Mouse (Mus musculus) spleen, postnatal 4 days (tissue): Measurements from ENCODE around the gene Rpl36-ps4.

Experiments used
- DNase-seq, 2 experiments: peaks; one replicate each; pipeline ENCODE4 v3.0.0; 2022; ENCODE audit warnings: low spot score in 2 of 2

Gene Rpl36-ps4

DNA sequence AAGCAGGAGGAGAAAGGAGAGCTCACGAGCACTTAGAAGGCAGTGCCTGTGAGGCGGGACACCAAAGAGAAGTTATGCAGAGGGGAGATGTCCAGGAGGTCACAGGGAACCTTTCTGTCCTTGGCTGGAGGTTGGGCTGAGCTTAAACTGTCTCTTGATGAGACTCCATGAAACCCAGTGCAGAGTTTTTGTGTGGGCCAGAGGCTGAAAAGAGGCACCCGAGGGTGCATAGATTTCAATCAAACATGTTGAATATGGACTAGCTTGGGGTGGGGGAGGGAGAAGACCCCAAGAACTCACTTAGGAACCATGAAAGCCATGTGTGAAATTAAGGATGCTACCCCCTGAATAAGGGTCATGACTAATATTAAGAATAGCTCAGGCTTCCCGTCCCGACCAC, at the start of gene Rpl36-ps4:
TSS of gene Rpl36-ps4 (plus strand) at position 301 of the 400 bp plus-strand sequence.
- DNase-seq = no peak

DNA sequence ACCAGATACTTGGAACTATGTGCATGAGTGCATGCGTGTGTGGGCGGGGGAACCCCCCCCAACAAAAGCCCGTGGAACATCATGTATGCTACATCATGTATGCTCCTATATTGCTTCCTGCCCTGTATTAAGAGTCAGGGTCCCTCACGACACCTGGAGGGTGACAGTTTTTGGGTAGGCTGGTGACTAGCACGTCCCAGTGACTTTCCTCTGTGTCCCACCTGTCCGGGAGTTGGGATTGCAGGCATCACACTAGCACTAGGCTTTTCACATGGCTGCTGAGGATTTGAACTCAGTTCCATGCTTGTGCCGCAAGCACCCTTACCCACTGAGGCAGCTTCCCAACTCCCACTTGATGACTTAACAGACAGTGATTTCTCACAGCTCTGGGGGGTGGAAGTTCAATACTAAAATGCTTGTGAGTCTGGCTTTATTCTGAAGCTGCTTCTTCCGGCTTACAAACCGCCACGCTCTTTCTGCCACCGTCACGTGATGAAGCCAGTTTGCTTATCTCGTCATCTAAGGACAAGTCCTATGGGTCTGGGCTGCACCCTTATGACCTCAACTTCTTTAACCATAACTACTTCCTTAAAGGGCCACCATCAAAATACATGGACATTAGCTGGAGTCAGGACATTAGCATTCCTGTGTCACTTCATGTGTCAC, 49.2 kb upstream of the Rpl36-ps4 start:
- DNase-seq = peak in 1 of 2 experiments; percentile 51

DNA sequence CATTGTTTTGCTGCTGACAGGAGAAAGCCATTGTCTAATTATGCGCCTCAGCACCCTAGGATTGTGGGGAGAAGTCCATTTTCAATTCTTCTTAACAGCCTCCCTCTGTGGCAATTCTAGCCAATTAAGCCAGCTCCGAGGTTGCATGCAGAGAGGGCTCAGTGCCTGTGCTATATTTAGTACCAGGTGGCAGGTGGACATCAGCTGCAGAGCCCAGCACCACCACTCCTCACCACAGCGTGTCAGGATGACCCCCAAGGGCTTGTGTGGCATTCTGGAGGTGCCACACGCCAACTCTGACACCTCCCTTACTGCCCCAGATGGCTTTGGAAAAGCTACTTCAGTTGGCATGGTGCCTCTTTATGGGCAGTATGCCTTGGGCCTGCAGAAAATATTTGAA, 48.5 kb upstream of the Rpl36-ps4 start:
- DNase-seq = peak; percentile 8 to 45

DNA sequence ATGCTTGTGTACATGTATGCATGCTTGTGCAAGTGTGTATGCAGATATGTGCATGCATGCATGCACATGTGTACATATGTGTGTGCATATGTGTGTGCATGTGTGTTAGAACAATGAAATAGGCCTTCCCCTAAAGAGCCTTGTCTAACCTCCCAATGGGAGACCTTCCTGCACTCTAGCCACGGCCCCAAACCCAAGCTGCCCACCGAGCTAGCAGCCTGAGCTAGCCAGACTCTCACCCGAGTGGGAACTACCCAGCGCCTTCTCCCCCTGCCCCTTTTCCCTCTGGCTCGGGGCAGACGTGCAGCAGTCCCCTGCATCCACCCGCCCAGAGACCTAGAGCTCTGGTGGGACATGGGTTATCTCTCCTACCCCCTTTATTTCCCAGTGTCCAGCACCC, 47.3 kb upstream of the Rpl36-ps4 start:
- peak; percentile 6 to 52 for DNase-seq

DNA sequence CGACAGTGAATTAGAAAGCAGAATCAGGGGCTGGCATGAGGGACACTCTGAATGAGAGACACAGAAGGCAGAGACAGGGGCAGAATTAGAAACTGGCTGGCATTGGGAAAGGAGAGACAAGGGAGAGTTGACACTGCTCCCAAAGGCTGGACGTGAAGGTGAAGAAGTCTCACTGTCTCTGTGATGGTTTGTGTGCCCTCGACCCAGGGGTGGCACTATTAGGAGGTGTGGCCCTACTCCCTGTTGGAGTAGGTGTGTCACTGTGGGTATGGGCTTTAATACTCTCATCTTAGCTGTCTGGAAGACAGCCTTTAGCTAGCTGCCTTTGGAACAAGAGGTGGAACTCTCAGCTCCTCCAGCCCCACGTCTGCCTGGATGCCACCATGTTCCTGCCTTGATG, 46.8 kb upstream of the Rpl36-ps4 start:
- DNase-seq = peak in 1 of 2 experiments; percentile 33

DNA sequence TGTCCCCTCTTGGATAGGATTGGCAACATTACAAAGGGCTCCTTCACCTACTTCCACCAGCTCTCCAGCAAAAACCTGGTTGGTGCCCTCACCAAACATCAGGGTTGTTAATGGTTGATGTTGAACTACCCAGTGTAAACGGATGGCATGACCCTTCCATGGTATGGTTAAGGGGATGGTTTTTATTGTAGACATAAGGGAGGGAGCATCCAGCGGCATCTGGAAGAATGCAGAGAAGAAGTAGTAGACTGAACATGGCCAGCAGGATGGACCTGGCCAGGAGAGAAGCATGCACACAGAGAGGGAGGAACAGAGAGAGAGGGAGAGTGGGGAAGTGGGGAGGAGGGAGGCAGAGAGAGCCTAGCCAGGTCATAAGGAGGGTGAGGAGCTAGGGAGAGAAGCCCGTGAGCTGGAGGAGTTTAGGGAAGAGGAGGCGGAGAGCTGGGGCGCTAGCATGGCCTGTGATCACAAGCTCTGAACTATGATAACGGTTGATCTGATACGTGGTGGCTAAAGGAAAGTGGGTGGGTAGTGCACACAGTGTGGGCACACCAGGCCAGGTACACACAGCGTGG, 45.3 kb upstream of the Rpl36-ps4 start:
- peak; percentile 8 to 52 for DNase-seq

DNA sequence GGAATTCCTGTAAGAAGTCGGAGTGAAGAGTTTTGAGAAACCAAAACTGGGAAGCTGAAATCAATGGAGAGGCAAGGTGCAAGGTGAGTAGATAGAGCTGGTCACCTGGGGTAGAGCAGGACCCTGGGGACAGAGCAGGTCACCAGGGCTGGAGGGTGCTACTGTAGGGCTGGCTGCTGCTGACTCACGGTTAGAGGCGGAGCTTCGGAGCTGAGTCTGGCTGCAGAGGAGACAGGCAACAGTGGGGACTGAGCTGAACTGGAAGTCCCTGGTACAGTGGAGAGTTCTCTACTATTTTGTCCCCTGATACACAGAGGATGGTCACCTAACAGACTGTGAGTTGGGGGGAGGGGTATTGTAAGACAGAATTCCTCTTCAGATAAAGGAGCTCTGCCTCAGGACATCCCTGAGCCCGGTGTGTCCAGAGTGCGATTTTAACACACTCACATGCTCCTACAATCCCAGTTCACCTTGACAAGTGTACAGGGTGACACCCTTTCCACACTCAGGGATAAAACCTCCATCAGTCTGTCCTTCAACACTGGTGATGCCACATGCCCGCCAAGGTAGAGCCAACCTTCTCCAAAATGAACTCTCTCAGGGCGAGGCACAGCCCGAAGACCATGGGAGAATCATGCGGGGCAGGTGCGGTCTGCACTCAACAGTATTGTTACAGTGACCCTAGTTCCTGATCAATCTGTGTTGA, 44.3 kb upstream of the Rpl36-ps4 start:
- peak in 1 of 2 experiments; percentile 44 for DNase-seq

DNA sequence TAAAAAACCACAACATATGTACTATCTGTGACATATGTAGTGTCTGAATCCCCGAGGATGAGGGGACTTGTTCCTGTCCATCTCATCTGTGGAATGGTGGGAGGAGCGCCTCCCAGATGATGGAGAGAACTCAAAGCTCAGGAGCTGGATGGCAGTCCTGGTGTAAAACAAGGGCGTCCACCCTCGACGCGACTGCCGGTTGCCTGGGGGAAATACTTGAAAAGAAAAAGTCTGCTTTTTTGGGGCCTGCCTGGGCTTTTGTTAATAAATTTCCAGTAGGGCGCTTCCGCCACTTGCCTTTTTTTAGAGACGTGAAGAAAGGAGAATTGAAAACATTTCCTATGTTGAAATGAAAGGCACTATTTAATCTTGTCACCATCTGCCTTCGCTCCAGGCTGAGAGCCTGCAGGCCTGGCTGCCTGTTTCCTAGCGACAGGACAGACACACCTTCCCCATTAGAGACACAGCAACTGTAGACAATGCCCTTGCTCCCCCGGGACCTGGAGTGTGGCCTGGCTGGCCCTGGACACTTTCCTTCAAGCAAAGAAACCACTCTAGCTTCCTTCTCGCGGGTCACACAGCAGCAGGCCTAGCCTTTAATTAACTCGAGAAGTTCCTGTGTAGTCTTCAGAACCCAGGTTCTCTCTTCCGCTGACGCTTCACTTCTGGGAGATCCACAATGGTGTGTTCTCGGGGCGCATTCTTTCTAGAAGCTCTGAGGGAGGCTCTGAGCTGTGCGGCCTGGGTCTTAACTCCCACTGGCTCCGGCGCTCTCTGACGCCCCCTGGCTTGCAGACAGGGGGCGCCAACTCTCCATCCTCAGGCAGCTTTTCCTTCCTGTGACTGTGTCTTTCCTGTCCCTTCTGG, 43.3 kb upstream of the Rpl36-ps4 start:
- DNase-seq = peak in 1 of 2 experiments; percentile 61

DNA sequence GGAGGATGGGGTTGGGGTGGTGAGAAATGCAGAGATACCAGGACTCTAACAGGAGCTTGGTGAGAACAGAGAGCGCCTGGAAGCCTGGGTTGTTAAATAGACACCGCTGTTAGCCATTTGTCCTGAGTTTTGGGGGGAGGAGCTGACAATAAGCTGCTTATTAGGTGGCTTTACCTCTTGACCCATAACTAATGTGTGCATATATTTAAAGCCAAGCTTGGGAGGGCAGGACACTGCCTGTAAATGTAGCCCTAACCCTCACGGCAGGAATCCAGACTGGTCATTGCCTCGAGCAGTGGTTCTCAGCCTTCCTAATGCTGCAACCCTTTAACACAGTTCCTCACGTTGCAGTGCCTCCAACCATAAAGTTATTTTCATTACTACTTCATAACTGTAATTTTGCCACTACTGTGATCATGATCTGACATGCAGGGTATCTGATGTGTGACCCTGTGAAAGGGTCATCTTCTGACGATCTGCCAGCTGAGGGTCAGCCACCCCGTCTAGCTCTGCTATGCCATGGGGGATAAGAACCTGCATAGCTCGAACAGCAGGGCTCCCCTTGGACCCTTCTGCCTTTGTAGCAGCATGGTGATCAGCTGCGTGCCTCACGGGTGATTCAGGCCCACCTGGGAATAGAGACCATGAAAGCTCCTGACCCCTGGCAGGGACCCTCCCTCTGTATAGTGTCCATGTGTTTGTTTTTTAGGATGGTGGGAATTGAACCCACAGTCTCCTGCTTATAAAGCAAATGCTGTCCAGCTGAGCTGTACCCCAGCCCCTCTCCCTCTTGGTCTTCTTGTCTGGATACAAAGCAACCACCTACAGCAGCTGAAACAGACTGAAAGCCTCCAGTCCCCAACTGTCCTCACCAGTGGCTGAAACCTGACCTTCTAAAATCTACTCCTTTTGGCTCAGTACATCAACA, 42.0 kb upstream of the Rpl36-ps4 start:
- DNase-seq = peak in 1 of 2 experiments; percentile 40

DNA sequence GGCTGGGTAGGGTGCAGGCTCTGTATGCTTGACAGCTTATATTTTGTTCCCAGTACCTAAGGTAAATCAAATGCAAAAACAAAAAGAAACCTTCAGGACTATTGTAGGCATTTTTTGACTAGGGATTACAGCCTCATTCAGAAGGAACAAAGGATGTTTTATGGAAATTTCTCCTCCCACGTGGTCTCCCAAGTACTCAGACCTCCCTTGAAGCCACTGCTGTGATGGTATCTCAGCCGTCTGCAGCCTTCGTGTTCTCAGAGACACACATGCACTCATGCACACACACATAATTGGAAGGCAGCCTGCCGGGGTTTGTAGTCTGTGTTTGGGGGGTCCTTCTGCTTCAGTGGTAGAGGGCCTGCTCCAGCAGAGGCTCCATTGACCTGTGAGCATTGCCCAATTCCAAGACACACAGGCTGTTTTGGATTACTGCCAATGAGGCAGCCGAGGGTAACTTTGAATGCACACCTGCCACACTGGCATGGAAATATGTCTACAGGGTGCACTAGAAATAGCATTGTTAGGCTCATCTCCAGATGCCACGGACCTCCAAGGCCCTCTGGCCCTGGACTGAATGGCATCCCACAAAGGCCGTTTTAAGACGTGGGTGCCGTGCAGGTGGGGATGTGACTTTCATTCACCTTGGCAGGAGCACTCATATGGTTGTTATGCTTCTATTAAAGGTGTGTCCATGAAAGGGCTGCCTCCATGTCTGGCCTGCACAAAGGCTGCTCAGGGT, 41.1 kb upstream of the Rpl36-ps4 start:
- peak in 1 of 2 experiments; percentile 46 for DNase-seq

DNA sequence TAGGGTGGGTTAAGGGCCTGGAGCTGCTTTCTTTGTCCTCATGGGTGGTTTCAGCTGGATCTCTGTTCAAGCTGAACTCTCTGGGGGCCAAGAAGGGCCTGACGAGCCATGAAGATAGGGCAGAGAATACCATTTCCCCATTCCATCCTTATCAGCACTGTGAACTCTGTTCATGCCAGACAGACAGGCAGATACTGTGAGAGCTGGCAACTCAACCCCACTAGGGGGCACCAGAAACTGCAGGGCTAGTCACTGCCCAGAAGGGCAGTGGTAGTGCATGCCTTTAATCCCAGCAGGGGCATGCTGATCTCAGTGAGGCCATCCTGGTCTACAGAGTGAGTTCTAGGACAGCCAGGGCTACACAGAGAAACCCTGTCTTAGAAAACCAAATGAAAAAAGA, 38.2 kb upstream of the Rpl36-ps4 start:
- peak in 1 of 2 experiments; percentile 28 for DNase-seq

DNA sequence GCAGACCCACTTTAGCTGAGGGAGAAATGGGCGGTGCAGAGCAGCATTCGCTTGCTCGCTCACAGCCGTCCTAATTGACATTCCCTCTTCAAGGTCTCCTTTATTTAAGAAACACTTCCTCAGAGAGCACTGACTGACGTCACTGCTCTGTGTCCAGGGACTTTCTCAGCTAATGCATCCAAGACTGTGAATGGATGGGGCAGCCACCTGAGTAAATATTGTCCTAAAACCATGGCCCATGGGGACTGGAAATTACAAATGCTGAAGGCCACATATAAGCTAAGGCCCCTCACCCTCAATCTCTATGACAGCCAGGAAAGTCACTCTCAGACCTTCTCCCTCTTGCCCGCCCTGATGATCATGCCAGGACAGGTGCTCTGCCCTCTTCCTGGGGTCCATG, 23.6 kb upstream of the Rpl36-ps4 start:
- DNase-seq = peak in 1 of 2 experiments; percentile 35

DNA sequence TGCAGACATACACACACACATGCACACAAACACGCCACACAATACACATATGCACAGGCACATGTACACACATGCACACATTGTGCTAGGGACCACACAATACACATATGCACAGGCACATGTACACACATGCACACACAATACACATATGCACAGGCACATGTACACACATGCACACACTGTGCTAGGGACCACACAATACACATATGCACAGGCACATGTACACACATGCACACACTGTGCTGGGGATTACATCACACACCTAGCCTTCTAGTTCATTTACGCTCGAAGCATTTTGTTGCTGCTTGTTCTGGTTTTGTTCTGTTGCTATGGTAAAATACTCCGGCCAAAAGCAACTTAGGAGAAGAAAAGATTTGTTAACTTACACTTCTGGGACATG, 20.1 kb upstream of the Rpl36-ps4 start:
- DNase-seq = no peak

DNA sequence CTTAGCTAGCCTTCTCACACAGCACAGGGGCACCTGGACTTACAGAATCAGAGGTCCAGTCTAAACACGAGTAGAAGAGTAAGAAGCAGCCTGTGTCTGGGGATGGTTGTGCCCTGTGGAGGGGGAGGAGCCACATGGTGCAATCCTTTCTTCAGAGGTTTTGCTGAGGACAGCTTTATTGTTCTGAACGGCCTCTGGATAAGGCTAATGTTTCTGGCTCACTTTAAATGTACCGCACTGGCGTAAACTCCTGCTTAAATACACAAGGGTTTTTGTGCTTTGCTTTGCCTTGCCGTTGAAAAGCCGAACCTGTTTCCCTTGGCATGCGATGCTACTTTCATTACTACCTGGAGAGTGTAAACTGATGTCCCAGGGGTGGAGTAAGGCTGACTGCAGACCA, 19.6 kb upstream of the Rpl36-ps4 start:
- DNase-seq = no peak

DNA sequence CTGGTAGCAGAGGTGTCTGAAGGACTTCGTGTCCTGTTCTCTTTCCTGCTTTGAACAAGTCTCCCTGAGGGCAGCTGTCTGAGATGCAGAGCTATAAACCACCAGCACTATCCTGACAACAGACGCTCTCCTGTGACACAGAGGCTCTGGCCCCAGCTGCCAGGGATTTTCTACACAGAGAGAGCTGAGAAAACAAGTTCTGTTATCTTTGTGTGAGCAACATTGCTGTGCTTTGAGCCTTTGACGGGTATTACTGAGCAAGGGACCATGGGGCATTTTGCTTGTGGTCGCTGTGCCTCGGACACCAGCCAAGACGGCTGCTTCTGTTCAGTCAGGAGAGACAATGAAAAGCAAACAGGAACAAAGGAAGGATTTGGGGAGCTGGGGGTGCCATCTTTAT, 17.6 kb upstream of the Rpl36-ps4 start:
- DNase-seq = no peak

DNA sequence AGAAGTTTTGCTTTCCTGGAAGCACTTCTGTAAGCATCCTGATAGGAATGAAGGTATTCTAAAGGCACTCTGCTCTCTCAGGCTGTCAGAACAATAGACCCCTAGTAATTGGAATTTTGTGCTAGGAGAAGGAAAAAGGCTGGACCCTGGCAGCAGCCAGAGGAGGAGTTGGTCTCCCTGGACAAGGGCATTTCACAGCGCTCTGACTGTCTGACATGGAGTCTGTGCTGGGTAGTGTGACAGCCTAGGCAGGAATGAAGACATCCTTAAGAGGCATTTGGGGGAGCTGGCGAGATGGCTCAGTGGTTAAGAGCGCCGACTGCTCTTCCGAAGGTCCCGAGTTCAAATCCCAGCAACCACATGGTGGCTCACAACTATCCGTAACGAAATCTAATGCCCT, 17.1 kb upstream of the Rpl36-ps4 start:
- no peak for DNase-seq

DNA sequence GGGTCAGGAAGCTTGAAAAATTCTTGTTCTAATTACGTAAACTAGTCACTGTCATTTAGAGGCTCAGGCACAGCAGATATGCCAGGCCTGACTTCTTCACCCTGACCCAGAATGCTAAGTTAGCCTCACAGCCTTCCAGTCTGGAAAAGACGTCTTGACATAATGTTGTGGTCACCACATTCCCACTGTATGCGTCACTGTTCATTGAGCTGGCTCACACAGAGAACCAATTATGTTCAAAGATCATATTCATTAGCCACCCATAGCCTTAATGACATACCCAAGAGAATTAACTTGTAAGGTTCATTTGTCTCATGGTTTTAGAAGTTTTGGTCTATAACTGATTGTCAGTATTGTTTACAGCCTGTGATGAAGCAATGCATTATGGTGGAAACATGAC, 5.4 kb upstream of the Rpl36-ps4 start:
- DNase-seq = no peak

DNA sequence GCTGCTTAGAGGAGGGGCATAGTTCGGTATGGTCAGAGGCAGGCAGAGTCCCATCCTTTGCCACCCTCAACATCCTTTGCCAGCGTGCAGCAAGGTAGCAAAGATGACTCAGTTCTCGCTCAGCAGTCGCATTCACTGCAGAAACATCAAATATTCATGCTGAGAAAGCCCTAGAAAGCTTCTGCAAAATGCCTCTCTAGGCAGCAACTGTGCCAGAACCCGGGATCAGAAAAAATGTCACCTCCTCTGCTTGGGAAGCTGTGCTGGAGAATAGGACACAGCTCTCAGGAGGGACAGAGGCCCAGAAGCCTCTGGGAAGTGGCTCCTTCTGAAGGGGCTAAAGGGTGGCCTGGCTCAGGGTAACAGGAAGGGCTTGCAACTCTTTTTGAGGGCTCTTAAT, 2.7 kb upstream of the Rpl36-ps4 start:
- DNase-seq = no peak

DNA sequence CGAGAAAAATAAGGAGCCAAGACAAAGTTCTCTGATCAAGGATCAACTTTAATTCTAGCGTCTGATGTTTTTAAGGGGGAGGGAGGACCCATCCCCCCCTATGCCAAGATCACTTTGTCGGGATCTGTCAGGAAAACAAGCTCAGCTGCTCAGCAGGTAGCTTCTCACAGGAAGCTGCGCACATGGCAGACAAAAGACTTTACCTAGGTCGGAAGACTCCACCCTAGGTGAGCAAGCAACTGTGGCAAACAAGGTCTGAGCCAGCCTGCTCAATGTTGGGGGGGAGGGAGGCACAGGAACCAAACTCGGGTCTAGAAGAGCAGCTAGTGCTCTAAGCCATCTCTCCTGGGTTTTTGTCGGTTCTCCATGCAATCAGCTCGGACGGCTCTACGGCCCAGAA, 13.5 kb downstream of the Rpl36-ps4 start:
- DNase-seq = no peak

DNA sequence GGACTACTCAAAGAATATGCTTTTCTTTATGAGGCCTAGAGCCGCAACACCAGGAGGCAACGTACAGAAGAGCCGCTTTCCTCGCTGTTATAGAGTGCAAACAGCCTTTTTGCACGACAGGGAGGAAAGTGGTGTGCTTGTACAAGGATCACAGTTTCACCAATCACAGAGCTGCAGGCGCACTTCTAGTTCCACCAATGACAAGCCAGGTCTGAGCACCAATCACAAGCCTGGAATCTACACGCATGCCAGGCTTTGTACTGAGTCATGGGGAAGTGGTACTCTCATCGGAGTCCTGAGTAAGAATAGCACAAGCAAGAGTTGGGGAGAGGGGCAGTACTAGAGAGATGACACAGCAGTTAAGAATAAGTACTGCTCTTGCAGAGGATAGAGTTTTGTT, 14.0 kb downstream of the Rpl36-ps4 start:
- no peak for DNase-seq
